Mouse (Mus musculus): ENCODE measurements around the gene Gm44965.

The Gm44965 gene

DNA sequence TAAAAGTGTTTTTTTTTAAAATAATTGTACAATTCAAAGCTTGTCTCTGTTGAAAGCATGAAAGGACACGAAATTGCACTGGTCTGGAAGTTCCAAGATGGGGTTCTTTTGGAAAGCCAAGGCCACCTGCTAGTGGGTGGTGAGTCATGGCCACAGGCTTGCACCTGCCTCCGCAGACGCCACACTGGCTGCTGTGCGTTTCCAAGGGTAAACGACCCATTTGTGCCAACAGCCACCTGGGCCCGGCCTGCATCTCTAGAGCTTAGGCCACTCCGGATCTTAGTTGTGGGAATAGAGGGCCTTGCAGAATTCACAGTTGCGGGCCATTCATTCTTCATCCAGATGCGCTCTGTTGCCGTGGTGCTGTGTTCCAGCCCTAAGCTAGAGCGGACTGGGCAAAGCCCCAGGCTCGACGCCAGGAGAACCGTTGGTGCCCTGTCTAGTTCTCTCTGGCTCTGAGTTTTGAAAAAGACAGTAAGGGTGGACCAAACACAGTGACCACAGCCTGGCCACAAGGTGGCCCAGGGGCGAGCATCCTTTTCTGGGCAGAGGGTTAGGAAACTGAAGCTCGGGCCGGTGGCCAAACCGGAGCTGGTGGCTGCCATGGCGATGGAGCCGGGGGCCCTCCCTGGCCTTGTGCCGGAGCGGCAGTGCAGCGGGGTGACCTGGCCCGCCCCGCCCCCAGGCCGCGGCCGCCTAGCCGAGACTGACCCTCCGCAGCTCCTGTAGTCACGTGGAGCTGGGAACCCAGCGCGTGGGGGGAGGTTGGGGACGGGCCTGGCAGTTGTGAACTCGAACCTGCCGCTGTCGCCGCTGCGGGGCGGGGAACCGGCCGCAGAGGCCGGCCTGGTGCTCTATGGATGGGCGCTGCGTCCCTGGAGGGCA lies at the start of gene Gm44965, which contains the start of gene Repin1:
TSS of gene Gm44965 (plus strand) at position 784 of the 885 bp plus-strand sequence.
TSS of gene Repin1 (plus strand) at position 726 of the 885 bp plus-strand sequence.
- peak; percentile 96 to 98 for DNase-seq

DNA sequence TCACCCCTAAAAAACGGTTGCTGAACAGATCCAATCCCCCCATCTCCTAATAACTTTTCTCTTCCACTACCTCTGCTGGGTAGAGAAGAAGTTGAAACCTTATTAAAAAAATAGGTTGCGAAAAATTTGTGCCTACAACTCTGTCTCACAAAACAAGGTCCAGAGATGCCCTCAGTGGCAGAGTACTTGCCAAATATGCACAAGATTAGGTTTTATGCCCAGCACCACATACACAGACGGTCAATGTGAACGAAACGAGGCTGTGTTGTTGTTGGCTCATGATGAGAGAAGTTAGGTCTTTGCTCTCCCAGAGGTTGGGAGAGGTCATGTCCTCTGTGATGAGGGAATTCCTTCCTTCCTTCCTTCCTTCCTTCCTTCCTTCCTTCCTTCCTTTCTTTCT lies 48.5 kb upstream of the Gm44965 start:
- no peak for DNase-seq

DNA sequence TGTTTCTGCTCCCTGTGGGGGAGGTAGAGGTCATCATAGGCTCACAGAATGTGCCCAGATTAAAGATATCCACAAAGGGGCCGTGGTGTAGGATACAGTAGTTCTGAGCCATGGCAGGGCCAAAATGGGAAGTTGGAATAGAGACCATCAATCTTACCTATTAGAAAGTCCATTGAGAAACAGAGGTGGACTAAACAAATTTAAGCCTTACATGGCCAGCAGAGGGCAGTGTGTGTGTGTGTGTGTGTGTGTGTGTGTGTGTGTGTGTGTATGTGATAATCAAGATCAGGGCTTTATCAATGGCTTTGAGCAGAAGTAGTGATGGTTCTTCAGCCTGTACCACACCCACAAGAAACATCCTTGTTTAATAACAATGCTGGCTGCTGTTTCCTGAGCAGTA lies 47.5 kb upstream of the Gm44965 start:
- DNase-seq: peak; percentile 52 to 83

DNA sequence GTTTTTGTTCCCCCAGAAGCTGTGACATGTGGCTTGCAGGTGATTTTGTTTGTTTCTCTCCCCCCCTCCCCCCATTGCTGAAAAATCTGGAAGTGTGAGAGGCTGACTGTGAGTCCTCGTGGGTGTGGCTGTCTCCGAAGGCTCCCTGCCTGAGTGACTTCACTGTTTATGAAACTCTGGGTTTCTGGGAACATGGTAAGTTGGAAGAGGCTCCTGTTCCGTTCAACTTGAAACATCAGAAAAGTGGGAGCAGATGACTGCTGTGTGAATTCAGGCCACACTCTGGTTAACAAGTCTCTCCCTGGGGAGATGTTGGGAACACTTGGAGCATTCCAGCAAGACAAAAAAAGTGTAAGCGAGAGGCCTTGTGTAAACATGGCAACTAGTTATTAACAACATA lies 46.9 kb upstream of the Gm44965 start:
- no peak for DNase-seq

DNA sequence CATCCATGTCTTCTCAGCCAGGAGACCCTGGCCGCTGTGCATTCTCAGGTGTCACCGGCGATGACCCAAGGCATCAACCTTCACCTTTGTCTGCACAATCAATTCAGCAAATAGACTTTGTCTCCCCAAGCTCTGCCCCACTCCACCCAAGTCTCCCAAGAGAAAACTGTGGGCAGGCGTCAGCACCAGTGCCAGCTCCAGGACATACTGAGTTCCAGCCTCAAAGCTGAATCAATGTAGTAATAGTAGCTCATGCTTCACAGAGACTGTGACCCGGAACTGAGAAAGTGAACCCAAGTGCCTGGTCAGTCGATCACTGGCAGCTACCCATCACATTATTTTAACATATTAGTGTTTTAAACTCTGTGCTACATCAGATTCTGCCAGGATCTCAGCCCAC lies 45.4 kb upstream of the Gm44965 start:
- DNase-seq: no peak

DNA sequence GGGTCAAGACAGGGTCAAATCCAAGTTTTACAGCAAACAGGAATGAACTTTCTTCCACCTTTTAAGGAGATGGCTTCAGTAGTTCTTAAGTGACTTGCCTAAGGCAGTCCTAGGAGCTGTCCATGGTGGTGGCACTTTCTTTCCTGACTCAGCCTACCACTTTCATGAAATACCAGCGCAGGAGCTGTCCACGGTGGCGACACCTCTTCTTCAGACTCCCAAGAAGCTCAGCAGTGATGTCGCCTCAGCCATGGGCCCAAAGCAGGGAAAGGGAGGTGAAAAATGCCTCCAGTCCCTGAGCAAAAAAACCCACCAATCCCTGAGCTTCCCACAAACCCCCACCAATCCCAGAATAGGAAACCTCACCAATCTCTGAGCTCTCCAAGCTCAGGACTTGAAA lies 40.8 kb upstream of the Gm44965 start:
- DNase-seq: peak in 1 of 2 experiments; percentile 71

DNA sequence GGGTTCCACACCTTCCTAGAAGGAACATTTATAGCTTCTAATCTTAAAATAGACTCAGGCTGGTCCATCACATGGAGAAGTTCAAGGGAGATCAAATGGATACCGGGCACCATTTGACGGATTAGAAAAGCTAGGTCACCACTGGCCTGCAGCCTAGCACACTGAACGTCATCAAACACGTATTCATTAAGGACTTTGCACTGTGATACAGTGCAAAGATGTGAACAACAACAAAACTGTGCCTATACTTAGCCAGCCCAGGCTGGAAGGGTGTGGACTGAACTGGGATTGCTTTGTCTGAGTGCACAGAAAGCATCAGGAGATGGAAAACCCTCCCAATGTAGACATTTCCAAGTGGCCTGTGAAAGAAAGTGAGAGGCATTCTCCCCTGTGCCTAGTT lies 39.9 kb upstream of the Gm44965 start:
- DNase-seq: no peak

DNA sequence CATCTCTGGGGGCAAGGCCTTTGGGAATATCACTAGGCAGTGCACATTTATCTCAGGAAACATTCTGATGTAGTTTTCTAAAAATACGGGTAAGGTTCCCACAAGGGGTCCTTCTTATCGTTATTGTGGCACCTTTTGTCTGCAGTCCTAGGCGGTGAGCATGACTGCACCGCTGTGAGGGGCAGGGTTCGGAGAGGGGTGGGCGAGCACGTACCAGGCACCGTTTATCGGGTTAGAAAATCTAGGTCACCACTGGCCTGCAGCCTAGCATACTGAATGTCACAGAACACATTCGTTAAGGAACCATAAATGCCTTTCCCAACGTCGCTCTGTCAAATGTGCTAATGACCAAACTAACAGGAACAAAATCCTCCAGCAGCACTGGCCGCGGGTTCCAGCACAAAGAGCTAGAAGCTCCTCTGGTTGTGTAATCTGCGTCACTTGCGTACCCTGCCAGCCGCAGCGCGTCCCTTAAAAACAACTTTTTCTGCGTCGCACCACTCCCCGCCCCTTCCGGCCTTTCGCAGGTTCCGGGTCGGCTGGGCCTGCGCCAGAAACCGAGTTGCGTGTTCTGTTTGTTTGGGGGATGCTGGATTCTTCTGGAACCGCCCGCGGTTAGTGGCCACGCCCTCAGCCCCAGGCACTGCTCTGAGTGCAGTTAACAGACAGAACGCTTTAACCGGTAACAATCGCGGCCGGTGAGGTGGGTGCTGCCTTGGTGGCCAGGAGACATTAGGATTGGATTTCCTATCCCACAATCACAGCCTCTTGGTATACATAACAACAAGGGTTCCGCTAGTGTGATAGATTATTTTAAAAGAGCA lies 39.2 kb upstream of the Gm44965 start, which contains the start of gene Lrrc61:
TSS of gene Lrrc61 (plus strand) at position 517 of the 824 bp plus-strand sequence.
- peak; percentile 98 to 99 for DNase-seq

DNA sequence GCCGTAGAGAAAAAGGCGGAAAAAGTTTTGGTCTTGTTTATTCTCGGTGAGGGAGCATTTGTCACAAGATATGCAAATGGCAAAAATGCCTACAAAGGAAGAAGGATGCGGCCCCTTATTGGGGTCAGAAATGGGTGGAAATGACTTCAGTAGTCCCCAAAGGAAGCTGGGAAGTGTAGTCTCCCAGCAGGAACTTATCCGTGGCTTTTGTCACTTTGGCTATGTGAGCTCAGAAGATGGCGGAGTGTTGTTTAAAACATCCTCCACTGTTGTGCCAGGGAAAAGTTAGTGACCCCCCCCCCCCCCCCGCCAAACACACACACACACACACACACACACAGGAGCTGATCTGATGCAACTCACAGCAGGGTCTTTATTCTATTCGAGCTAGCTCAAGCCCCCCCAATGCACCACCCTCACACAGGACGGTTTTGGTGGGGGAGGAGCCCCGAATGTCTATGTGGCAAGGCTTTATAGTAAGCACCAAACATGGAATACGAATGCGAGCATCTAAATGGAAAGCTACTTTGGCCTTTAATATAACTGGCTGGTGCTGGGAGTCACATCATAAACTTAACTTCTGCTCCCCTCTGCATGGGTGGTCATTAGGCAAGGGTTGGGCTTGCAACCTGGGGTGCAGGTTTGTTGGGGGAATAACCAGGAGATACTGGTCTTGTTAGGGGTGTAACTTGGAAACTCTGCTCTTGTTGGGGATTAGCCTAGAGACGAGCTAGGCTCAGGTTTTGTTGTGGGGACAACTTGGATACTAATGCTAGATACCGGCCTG lies 38.4 kb upstream of the Gm44965 start:
- peak; percentile 63 to 85 for DNase-seq

DNA sequence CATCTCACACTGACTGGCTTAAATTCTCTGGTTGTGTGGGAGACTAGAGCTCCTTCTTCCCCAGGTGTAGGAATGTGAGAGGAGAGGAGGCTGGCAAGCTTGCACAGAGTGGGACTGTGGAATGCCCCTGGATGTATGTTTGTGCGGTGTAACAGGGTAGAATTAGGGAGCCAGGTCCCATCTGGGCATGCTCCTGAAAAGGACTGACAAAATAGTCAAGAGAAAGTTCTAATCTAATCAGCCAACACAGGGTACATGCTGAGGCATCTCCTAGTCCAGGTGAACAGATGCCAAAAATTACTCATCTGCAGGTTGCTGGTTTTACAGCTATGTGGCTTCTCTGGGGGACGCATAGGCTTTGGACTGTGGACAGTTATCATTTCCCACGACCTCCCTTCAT lies 37.8 kb upstream of the Gm44965 start:
- no peak for DNase-seq

DNA sequence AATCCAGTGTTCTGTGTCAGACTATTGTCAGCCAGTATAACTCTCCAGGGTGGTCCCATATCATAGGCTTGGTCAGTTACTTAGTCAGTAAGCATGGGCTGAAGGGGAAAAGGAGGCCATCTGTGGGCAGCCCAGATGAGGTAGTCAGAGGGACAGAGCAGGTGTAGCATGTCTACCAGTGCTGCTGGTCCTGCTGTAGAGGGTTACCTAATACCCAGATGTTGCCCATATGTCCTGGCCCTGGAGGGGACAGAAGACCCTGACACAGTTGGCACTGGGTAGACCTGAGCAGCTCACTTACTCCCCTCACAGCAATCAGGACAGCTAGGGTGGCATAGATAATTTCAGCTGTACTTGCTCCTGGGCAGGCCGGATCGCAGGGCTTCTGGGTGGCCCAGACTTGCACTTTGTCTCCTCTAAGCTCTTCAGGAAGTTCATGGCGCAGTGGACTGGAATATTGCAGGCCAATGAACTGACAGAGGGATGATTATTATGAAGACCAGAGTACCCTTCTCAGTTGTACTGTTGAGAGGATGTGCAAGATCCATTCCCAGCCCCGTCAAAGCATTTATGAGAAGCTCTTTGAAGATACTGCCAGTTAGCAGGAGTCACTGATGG lies 27.9 kb upstream of the Gm44965 start:
- DNase-seq: peak; percentile 36 to 49

DNA sequence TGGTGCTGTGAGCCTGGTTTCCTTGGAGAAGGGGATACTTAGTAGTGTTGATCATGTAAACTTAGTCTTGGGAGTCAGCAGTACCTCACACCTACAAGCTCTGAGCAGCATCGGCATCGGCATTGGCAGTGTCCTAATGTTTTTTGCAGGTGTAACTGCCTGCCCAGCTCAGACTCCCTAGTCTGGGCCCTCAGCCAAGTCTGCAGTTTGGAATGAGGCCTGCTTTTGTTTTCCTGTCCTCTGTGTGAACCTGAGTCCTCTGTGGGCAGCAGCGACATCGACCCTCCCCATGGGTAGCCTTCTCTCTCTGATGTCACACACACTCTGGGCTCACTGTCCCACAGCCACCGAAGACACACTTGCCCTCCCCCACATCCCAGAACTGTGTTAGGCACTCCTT lies 27.4 kb upstream of the Gm44965 start:
- peak; percentile 90 to 92 for DNase-seq

DNA sequence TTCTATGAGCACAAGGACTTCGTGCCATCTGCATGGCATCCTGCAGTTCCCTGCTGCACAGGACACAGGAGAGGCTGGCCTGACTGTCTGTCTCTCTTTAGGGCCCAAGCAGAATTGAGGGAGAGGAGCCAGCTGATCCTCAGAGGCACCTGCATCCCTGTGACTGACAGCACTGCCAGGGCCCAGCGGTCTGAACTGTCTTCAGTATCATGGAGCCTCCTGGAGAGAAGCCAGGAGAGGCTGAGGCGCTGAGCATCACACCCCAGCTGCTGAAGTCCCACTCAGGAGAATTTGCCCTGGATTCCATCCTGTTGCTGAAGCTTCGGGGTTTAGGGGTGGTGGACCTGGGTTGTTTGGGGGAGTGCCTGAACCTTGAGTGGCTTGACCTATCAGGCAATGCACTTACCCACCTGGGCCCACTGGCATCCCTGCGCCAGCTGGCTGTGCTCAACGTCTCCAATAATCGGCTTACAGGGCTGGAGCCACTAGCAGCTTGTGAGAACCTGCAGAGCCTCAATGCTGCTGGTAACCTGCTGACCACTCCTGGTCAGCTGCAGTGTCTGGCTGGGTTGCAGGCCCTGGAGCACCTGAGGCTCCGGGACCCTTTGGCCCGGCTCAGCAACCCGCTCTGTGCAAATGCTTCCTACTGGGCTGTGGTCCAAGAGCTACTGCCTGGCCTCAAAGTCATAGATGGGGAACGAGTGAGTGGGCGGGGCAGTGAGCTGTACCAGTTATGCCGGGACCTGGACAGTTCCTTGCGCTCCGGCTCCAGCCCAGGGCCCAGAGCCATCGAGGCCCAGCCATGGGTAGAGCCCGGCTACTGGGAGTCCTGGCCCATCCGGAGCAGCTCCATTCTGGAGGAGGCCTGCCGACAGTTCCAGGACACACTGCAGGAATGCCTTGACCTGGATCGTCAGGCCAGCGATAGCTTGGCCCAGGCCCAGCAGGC lies 25.4 kb upstream of the Gm44965 start:
- DNase-seq: peak; percentile 86

DNA sequence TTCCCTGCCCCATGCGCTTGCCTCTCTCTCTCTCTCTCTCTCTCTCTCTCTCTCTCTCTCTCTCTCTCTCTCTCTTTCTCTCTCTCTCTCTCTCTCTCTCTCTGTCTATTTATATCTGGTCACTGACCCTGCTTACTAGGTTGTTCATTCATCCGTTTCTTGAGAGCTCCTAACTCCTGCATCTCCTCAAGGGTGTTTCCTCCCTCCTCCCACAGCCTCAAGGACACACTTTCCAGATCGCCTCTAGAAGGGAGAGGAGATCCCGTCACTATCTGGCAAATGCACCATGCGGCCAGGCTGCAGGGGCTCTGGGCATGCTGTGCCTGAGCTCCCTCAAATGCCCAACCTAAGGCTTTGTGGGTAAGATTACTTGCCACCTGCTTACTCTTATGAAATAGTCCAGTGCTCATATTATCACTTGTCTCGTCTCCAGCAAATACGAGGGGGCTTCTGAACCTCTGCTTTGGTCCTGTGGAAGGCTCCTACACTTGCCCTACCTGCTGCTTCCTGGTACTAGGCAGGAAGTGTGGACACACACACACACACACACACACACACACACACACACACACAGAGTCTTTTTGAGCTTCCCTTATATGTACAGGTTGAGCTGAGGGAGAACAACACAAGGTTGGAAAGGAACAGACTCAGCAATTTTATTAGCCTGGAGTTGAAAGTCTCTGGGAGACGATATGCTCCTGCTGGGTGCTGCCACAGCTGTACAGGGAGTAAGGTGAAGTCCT lies 24.5 kb upstream of the Gm44965 start:
- peak; percentile 45 to 57 for DNase-seq

DNA sequence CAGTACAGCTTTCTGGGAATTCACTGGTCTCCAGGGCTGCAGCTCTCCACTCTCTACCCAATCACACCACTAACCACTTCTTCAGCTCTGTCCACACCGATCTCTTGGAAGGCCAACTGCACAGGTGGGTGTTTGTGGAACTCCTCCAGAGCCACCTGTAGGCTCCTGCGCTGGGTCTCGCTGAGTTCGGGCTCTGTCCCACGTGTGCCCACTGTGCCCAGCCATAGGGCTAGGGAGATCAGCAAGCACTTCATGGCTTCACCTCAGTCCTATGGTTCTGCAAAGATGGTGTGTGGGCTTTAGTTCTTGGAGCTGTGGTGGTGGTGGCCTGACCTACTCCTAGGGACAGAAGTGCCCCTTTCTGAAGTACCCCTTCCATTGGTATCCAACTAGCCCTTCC lies 21.7 kb upstream of the Gm44965 start:
- no peak for DNase-seq

DNA sequence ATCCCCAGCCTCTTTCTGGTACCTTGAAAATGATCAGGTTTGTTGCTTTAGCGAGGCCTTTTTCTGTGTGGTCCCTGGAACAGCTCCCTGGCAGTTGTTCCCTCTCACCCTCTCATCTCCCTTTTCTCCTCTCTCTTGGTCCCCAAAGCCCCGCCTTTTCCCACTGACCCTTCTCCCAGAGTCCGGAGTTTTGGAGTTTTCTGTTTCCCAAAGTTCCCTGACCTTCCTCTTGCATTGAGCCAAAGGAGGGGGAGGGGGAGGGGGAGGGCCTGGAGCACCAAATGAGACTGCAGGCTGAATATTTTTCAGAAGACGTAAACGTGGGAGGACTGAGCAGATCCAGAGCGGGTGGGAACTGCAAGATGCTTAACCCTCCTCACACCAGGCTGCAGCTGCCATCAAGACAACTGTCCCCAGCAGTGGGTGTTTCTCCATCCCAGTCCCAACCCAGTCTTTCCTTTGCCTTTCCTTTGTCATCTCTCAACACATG lies 21.1 kb upstream of the Gm44965 start, which contains the start of gene Rarres2:
TSS of gene Rarres2 (minus strand) at position 218 of the 490 bp plus-strand sequence.
- DNase-seq: peak; percentile 73 to 74

DNA sequence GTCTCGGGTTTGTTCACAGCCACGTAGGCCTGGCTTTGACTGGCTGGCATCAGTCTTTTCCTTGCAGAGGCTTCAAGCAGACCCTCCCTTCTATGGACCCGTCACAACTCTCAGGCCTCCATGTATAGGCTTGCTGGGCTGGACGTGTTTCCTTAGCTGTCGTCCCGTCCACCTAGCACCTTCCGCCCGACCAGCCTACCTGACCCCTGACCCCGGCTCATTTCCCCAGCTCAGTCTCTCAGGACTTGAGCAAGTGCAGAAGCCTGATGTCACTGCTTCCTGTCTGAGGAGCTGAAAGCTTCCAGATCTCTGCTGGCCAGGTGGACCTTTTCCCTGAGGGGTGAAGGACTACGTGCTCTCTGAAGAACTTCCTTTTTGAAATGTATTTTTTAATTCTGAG lies 20.5 kb upstream of the Gm44965 start:
- peak; percentile 52 to 63 for DNase-seq

DNA sequence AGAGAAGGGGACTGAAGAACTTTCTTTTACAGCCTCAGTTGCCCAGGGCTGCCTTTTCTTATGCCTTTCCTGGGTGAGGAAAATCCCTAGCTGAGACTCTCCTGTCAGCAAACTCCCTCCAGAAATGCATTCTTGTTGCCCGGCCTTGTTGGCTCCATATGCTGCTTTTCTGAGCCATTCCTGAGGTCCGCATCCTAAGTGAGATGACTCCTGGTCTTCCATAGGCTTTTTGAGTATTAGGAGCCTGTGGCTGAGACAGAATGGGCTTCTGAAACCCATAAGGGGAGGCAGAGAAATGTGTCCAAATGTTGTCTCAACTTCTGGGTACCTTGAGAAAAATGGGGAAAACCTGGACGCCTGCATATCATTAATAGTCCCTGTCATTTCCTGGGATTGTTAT lies 19.8 kb upstream of the Gm44965 start:
- no peak for DNase-seq

DNA sequence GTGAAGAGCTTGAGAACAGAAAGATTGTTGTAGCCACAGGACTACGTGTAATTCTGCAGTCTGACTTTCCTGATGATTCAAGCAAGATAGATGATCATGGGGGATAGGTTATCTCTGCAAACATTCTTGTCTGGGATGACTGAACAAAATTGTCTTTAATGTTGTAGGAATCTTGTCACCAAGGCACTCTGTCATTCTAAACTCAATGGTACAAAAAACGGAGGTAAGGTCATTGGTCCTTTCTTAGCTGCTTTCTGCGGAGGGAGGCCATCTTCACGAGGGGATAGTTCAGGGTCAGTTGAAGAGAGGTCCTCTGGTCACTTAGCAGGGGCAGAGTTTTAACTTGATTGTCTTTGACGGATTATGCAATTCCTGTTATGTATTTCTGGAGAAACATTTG lies 15.0 kb upstream of the Gm44965 start:
- DNase-seq: no peak

DNA sequence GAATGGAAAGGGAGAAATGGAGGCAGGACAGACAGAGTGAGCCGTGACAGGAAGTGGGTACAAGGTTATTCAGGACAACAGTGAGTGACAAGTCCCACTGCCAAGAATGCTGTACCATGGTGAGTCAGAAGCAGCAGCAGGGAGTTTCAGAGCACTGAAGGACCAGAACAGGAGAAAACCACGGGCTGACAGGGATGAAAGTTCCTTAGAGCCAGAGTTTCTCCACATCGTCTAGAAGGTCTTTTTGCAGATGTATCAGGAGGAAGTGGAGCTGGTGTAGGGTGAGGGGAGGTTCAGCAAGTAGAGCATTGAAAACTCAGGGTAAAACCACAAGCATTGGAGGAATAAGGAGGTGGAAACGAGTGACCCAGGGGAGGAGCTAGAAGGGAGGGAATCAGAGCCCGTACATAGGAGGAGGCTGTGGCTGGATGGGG lies 14.5 kb upstream of the Gm44965 start:
- no peak for DNase-seq

All from kidney, postnatal 36 days (tissue).